ENCODE assay signal across 9 mouse cellular contexts in the genomic region with DNA sequence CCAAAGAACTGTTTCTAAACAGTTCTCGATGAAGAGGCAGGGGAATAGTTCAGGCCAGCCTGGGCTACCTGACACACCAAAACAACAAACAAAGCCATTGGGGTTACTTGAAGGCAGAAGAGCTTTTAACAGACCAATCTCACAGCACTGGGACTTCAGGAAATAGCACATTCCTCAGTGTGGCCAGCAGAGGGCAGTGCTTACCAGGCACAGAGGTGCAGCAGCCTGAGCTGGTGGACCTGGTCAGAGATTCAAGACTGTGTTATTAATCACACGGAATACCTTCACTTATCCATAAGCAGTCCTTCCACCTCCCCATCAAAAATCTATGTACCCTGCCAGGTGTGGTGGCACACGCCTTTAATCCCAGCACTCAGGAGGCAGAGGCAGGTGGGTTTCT. TPM values are rescaled to one million over a fixed set of nuclear protein-coding genes. Genes with fewer than 3 reads are reported as not detected.
A peak's percentile ranks its signal among the peaks of the same experiment; 100 is the strongest.
DNase-seq lines count a peak whose midpoint lies in the region; ATAC-seq and TF ChIP-seq lines count a peak whose summit lies in the region.
"Had no signal": no experiment of that assay in that cellular context is flagged by ENCODE, and none has a peak within 500 bp of the region (broad histone marks: within the 10 kb centered on the region; RNA-seq: fewer than 3 reads in every experiment).

No protein-coding gene starts in this region.

- intact Hi-C loops in heart, adult 2 months (cut with DNase I), result loop anchor here (1.0 to 10.0 kb wide), 4 partner anchors 27 to 427 kb away; partner anchors contain the start of gene Eef2

- peak; percentile 80 to 92 for DNase-seq in adrenal gland, adult (ENCODE audit: inconsistent age in 2 of 2, low spot score in 1 of 2)
- DNase-seq in adrenal gland, adult 8-10 months, result no peak
- peak; percentile 71 for DNase-seq in T-cell, adult 2 months (ENCODE audit: low spot score)
- DNase-seq in heart, adult 2 months, result peak; percentile 80 to 83
- DNase-seq in layer of hippocampus, postnatal 14 days (ENCODE audit: low spot score in 2 of 2), result peak; percentile 70 to 76
- DNase-seq in spleen, adult 12 weeks (ENCODE audit: low spot score), result peak; percentile 70

- no peak overlapping the region for H3K4me3 ChIP-seq in cortical plate, adult 2 months (ENCODE audit: insufficient read depth, low read length)
- no peak overlapping the region for H3K4me3 ChIP-seq in heart, adult 2 months
- H3K4me3 ChIP-seq: limb, embryonic 12.5 days had no signal

- H3K36me3 ChIP-seq in heart, adult 2 months (ENCODE audit: control insufficient read depth, insufficient read depth, low read length), result no peaks in the 10 kb centered on the region; the same call in 1 of the 2 replicates
- H3K36me3 ChIP-seq: limb, embryonic 12.5 days had no signal

- no peak overlapping the region for H3K9ac ChIP-seq in heart, adult 2 months (ENCODE audit: low read depth, low read length)
- H3K9ac ChIP-seq: limb, embryonic 12.5 days had no signal

- no peak for TF ChIP-seq POLR2A in cortical plate, adult 2 months (IDR thresholded peaks at IDR 0.05; ENCODE audit: extremely low read depth, insufficient read depth, low read length)
- TF ChIP-seq POLR2A in heart, adult 2 months (IDR thresholded peaks at IDR 0.05; ENCODE audit: insufficient read depth, low read depth, low read length), result no peak

- WGBS in heart, adult 2 months, result 7% methylated on average over 3 of the region's 3 CpGs

- TF ChIP-seq EP300 in heart, adult 2 months (IDR thresholded peaks at IDR 0.05; ENCODE audit: insufficient read depth, low read depth, low read length), result peak; percentile 95

- peak; percentile 99 for TF ChIP-seq CTCF in cortical plate, adult 2 months (IDR thresholded peaks at IDR 0.05; ENCODE audit: extremely low read depth, insufficient read depth, low read length)
- peak; percentile 97 for TF ChIP-seq CTCF in heart, adult 2 months (IDR thresholded peaks at IDR 0.05)

- no peak overlapping the region for H3K27ac ChIP-seq in cortical plate, adult 2 months (ENCODE audit: insufficient read depth, low read length)
- no peak overlapping the region for H3K27ac ChIP-seq in heart, adult 2 months
- H3K27ac ChIP-seq: limb, embryonic 12.5 days had no signal

- H3K4me1 ChIP-seq in cortical plate, adult 2 months (ENCODE audit: control insufficient read depth, insufficient read depth, low read length), result peaks cover 1% of the 10 kb centered on the region; the same call in 1 of the 2 replicates
- H3K4me1 ChIP-seq in heart, adult 2 months (ENCODE audit: control insufficient read depth, insufficient read depth, low read length), result peaks cover 6% of the 10 kb centered on the region

- H3K27me3 ChIP-seq in heart, adult 2 months (ENCODE audit: control insufficient read depth, insufficient read depth, low read length), result no peaks in the 10 kb centered on the region
- H3K27me3 ChIP-seq: limb, embryonic 12.5 days had no signal

- no peaks in the 10 kb centered on the region for H3K79me2 ChIP-seq in heart, adult 2 months (replicated peaks; ENCODE audit: control insufficient read depth, insufficient read depth, low read length)

- ATAC-seq in megakaryocyte-erythroid progenitor cell, adult 5-6 weeks (replicated peaks; ENCODE audit: low FRiP score, low TSS enrichment, poor library complexity, severe bottlenecking), result peak; percentile 44; the same call in 1 of the 2 replicates

RNA-seq across cellular contexts. Expression of gene Ap3d1, which starts 5.3 kb away (rescaled TPM):
- total RNA-seq in adrenal gland, adult 8-10 months (2022), result 100 to 1,000 TPM in 2 of 4 experiments, 10 to 100 TPM in 2; 91.8 to 136 (median 113) TPM
- polyA plus RNA-seq in cortical plate, adult 2 months (2012; rRNA removed), result 157 and 159 TPM in 2 replicates
- total RNA-seq in heart, adult 2 months (2021), result 10 to 100 TPM; 40.2 to 42.6 TPM
- polyA plus RNA-seq in heart, adult 2 months (2012; rRNA removed), result 52.9 and 66.5 TPM in 2 replicates
- total RNA-seq in layer of hippocampus, postnatal 14 days (2021), result 100 to 1,000 TPM; 137 to 144 TPM
- total RNA-seq in megakaryocyte-erythroid progenitor cell, adult 5-6 weeks (2014; fragmentation: Nextera tagmentation), result 54.1 and 79.5 TPM in 2 replicates
- 36.6 and 37.8 TPM in 2 replicates for total RNA-seq in megakaryocyte-erythroid progenitor cell, adult 5-6 weeks (2017)

RNA-seq across cellular contexts. Expression of gene Dot1l, which starts 7.6 kb away (rescaled TPM):
- total RNA-seq in adrenal gland, adult 8-10 months (2022), result 10 to 100 TPM; 35.0 to 78.6 (median 57.4) TPM
- polyA plus RNA-seq in cortical plate, adult 2 months (2012; rRNA removed), result 45.9 and 47.8 TPM in 2 replicates
- total RNA-seq in heart, adult 2 months (2021), result 10 to 100 TPM; 18.8 to 19.6 TPM
- 35.0 and 39.6 TPM in 2 replicates for polyA plus RNA-seq in heart, adult 2 months (2012; rRNA removed)
- 10 to 100 TPM; 60.6 to 62.2 TPM for total RNA-seq in layer of hippocampus, postnatal 14 days (2021)
- total RNA-seq in megakaryocyte-erythroid progenitor cell, adult 5-6 weeks (2014; fragmentation: Nextera tagmentation), result 67.0 and 83.2 TPM in 2 replicates
- total RNA-seq in megakaryocyte-erythroid progenitor cell, adult 5-6 weeks (2017), result 9.9 and 14.0 TPM in 2 replicates

RNA-seq across cellular contexts. Expression of gene Izumo4, which starts 45.4 kb away (rescaled TPM):
- total RNA-seq in adrenal gland, adult 8-10 months (2022), result 10 to 100 TPM; 19.3 to 46.2 (median 33.3) TPM
- polyA plus RNA-seq in cortical plate, adult 2 months (2012; rRNA removed), result 111 and 118 TPM in 2 replicates
- 1 to 10 TPM; 3.4 to 3.8 TPM for total RNA-seq in heart, adult 2 months (2021)
- polyA plus RNA-seq in heart, adult 2 months (2012; rRNA removed), result 13.3 and 15.6 TPM in 2 replicates
- 10 to 100 TPM; 44.8 to 54.7 TPM for total RNA-seq in layer of hippocampus, postnatal 14 days (2021)
- total RNA-seq in megakaryocyte-erythroid progenitor cell, adult 5-6 weeks (2014; fragmentation: Nextera tagmentation), result 22.8 and 26.4 TPM in 2 replicates
- total RNA-seq in megakaryocyte-erythroid progenitor cell, adult 5-6 weeks (2017), result 3.0 and 4.5 TPM in 2 replicates

RNA-seq across cellular contexts. Expression of gene Mob3a, which starts 45.6 kb away (rescaled TPM):
- 10 to 100 TPM; 16.2 to 33.5 (median 25.7) TPM for total RNA-seq in adrenal gland, adult 8-10 months (2022)
- polyA plus RNA-seq in cortical plate, adult 2 months (2012; rRNA removed), result 7.9 and 9.4 TPM in 2 replicates
- total RNA-seq in heart, adult 2 months (2021), result 1 to 10 TPM; 7.4 to 7.6 TPM
- 11.7 and 13.6 TPM in 2 replicates for polyA plus RNA-seq in heart, adult 2 months (2012; rRNA removed)
- total RNA-seq in layer of hippocampus, postnatal 14 days (2021), result 10 to 100 TPM; 16.1 to 19.0 TPM
- 22.8 and 29.1 TPM in 2 replicates for total RNA-seq in megakaryocyte-erythroid progenitor cell, adult 5-6 weeks (2014; fragmentation: Nextera tagmentation)
- 30.5 and 38.6 TPM in 2 replicates for total RNA-seq in megakaryocyte-erythroid progenitor cell, adult 5-6 weeks (2017)

RNA-seq across cellular contexts. Expression of gene Sf3a2, which starts 50.6 kb away (rescaled TPM):
- total RNA-seq in adrenal gland, adult 8-10 months (2022), result 10 to 100 TPM; 52.0 to 78.6 (median 55.5) TPM
- 38.9 and 46.1 TPM in 2 replicates for polyA plus RNA-seq in cortical plate, adult 2 months (2012; rRNA removed)
- total RNA-seq in heart, adult 2 months (2021), result 10 to 100 TPM; 27.3 to 30.4 TPM
- polyA plus RNA-seq in heart, adult 2 months (2012; rRNA removed), result 18.4 and 19.7 TPM in 2 replicates
- total RNA-seq in layer of hippocampus, postnatal 14 days (2021), result 10 to 100 TPM; 41.0 to 45.9 TPM
- total RNA-seq in megakaryocyte-erythroid progenitor cell, adult 5-6 weeks (2014; fragmentation: Nextera tagmentation), result 97.7 and 118 TPM in 2 replicates
- 24.1 and 27.1 TPM in 2 replicates for total RNA-seq in megakaryocyte-erythroid progenitor cell, adult 5-6 weeks (2017)
